Mouse (Mus musculus) bone marrow macrophage, adult 2 months (primary cell): ENCODE results near the gene Asap3. TPM values are rescaled to one million over a fixed set of nuclear protein-coding genes. Genes with fewer than 3 reads are reported as not detected.

Experiments used
- H3K27ac ChIP-seq: 2 replicates; pipeline ENCODE4 v1.5.1; 2012; ENCODE audit warnings: low read depth, low read length; ENCODE audit not compliant: insufficient read depth
- H3K4me1 ChIP-seq: 2 replicates; pipeline ENCODE4 v1.6.1; 2012; ENCODE audit warnings: low read length; ENCODE audit not compliant: control insufficient read depth, insufficient read depth
- H3K4me3 ChIP-seq: 2 replicates; pipeline ENCODE4 v1.5.1; 2012; ENCODE audit warnings: mild to moderate bottlenecking, low read length, moderate library complexity; ENCODE audit not compliant: insufficient read depth
- CTCF ChIP-seq: IDR thresholded peaks from 2 replicates; pipeline ENCODE4 v1.5.1; 2012; ENCODE audit warnings: low read depth, mild to moderate bottlenecking, low read length, moderate library complexity
- POLR2A ChIP-seq: IDR thresholded peaks from 2 replicates; pipeline ENCODE4 v1.6.1; 2012; ENCODE audit warnings: mild to moderate bottlenecking, low read depth, low read length, borderline replicate concordance
- polyA plus RNA-seq: library from polyadenylated mRNA; stranded (reverse); fragments of >200 nt; gene quantifications from 2 replicates; pipeline ENCODE4 v1.2.4, GENCODE M21; 2012; ENCODE audit not compliant: missing spikeins, insufficient read depth, insufficient read length

Gene Asap3
- polyA plus RNA-seq, 1 experiment, result 0.78 TPM

GRCm38 (mm10) chr4:136196201-136196600, 10.0 kb upstream of the Asap3 start:
- H3K4me1 ChIP-seq, result no peaks in the 10 kb centered on the region
- no peak overlapping the region for H3K27ac ChIP-seq
- no peak overlapping the region for H3K4me3 ChIP-seq
- no peak for TF ChIP-seq POLR2A
- no peak for TF ChIP-seq CTCF

GRCm38 (mm10) chr4:136198846-136199245, 7.3 kb upstream of the Asap3 start:
- H3K27ac ChIP-seq, result no peak overlapping the region
- H3K4me1 ChIP-seq, result no peaks in the 10 kb centered on the region

GRCm38 (mm10) chr4:136199562-136200292, 6.4 kb upstream of the Asap3 start:
- TF ChIP-seq CTCF (peak; percentile 80), POLR2A (no peak)
- Histone ChIP-seq H3K4me3 (no peak overlapping the region), H3K27ac (no peak overlapping the region), H3K4me1 (no peaks in the 10 kb centered on the region)

More at GRCm38 (mm10) chr4:136198846-136199245, 7.3 kb upstream of the Asap3 start:
- no peak overlapping the region for H3K4me3 ChIP-seq
- no peak for TF ChIP-seq POLR2A
- TF ChIP-seq CTCF, result no peak

DNA sequence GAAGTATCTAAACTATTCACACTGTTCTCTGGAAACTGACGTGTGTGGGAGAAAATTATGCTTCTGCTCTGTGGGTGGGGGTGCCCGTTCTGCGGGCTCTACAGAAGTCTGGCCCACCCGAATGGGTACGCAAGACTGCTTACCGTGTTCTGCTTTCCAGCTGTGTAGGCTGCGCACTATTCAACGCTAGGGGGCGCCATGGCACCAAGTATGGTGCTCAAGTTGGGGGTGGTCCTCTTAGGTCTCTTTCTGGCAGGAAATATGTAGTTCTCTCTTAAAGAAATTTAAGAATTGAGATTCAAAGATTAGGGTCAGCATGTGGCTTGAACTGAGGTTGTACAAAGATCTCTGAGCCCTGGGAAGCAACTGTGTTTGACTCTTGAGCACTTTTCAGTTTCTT, 3.7 kb upstream of the Asap3 start:
- Histone ChIP-seq H3K27ac (no peak overlapping the region), H3K4me3 (no peak overlapping the region), H3K4me1 (peaks cover 4% of the 10 kb centered on the region)
- no peak for TF ChIP-seq POLR2A
- peak; percentile 97 for TF ChIP-seq CTCF

DNA sequence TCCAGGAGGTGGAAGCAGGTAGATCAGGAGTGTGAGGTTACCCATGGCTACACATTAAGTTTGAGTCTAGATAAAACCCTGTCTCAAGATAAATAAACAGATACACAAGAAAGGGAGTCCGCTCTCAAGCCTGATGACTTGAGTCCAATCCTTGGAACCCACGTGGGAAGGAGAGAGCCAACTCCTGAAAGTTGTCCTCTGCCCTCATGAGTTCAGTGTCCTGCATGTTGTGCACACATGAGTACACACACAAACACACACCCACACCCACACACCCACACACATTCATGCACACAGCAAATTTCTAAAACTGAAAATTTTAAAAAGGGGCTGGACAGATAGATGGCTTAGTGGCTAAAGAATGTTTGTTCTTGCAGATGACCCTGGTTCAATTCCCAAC, 1.4 kb upstream of the Asap3 start:
- Histone ChIP-seq H3K4me1 (peaks cover 11% of the 10 kb centered on the region), H3K27ac (no peak overlapping the region), H3K4me3 (no peak overlapping the region)
- TF ChIP-seq POLR2A (no peak), CTCF (no peak)

- Histone ChIP-seq H3K4me3 (peak overlapping the region; percentile 67), H3K27ac (no peak overlapping the region), H3K4me1 (peaks cover 11% of the 10 kb centered on the region)
- TF ChIP-seq POLR2A (no peak), CTCF (no peak)
These were observed 778 bp downstream of the Asap3 start for GRCm38 (mm10) chr4:136206943-136207342.

DNA sequence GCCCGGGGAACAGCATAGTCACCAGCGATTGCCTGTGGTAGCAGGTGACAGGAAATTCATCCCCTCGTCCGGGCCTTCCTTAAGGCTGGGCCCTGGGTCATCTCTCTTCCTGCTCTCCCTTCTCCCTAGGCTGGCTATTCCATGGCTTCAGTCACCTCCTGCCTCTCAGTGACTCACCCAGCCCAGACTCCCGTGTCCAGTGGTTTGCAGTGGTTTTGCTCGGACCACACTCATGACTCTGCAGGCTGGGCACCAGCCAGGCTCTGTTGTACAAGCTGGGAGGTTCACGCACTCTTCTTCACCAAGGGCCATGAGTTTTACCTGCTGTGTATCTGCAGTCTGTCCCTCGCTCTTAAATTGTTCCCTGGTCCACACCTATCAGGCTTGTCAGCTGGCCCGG, 4.8 kb downstream of the Asap3 start:
- H3K4me1 ChIP-seq, result peaks cover 11% of the 10 kb centered on the region
- H3K27ac ChIP-seq, result no peak overlapping the region
- no peak overlapping the region for H3K4me3 ChIP-seq
- TF ChIP-seq POLR2A (no peak), CTCF (no peak)

GRCm38 (mm10) chr4:136213629-136214028, 7.5 kb downstream of the Asap3 start:
- Histone ChIP-seq H3K4me1 (no peaks in the 10 kb centered on the region), H3K4me3 (no peak overlapping the region), H3K27ac (no peak overlapping the region)
- TF ChIP-seq POLR2A, result no peak
- TF ChIP-seq CTCF, result no peak

DNA sequence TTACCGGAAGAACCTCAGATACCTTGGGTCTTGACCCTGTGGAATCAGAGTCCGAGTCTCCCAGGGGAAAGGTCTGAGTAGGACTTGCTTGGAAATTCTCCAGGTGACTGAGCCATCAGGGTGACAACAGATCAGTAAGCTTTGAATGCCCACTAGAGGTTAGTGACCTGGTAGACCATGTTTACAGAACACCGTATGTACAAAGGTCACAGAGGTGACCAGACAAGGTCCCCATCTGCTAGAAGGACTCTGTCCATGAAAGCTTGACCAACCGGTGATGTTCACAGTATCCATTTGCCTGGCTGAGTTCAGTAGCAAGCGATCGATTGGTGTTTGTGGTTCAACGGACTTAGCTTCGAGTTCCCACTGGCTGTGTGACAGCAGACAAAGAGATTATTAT, 8.7 kb downstream of the Asap3 start:
- Histone ChIP-seq H3K27ac (no peak overlapping the region), H3K4me1 (no peaks in the 10 kb centered on the region), H3K4me3 (no peak overlapping the region)
- no peak for TF ChIP-seq POLR2A
- no peak for TF ChIP-seq CTCF

DNA sequence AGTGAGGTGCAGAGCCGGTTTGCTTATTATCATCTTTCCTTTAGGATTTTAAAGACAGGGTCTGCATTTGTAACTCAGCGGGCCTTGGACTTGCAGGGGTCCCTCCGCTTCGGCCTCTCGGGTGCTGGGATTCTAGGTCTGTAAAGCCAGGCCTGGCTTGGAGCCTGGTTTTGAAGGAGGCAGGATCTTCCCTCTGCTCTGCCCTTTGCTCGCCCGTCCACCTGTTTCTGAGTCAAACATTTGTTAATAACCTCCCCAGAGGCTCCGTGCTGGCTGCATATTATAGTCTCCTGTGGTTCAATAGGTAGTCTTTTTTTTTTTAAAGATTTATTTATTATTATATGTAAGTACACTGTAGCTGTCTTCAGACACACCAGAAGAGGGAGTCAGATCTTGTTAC, 9.4 kb downstream of the Asap3 start:
- no peak overlapping the region for H3K27ac ChIP-seq
- H3K4me1 ChIP-seq, result no peaks in the 10 kb centered on the region
- TF ChIP-seq POLR2A (no peak), CTCF (no peak)
- H3K4me3 ChIP-seq, result no peak overlapping the region
